Mouse (Mus musculus): ENCODE data around the gene Als2cr12.

The Als2cr12 gene

DNA sequence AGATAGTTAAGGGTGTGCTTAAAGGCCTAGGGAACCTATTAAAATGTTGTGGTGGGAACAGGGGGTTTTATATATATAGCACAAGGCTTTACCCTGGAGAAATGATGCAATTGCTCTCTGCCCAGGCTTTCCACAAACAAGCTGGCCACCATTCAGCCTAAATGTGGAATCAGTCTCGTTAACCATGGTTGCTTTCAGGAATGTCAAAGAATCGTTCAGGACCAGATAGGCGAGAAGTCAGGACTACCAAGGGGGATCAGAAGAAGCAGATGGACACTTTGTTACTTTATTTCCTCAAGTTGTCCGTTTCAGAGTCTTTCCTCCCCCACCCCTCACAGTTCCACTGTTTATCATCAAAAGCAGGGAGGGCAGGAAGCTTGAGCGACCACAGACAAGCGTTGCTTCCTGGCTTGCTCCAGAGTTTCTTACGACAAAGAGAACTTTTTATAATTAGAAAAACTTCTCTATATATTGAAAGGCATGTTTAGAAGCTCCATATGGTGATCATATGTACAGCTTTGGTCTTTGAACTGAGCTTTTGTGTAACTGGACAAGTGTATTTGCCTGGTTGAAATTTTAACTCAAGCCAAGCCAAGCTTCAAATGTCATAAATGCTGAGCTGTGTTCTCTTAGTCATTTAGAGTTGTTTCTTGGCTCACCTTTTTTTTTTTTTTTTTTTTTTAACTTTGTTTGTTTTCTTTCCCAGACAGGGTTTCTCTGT is 20.5 kb upstream of the Als2cr12 start:
- H3K9me3 ChIP-seq (ENCODE audit: low read length), result peaks cover 4% of the 10 kb centered on the region; the same call in 1 of the 2 replicates
- peaks cover 19% of the 10 kb centered on the region for H3K4me1 ChIP-seq (replicated peaks; ENCODE audit: low read depth, low read length)
- peaks cover 28% of the 10 kb centered on the region for H3K36me3 ChIP-seq (ENCODE audit: insufficient read depth, low read length)
- no peaks in the 10 kb centered on the region for H3K27me3 ChIP-seq (ENCODE audit: insufficient read depth, low read length)
- no peak overlapping the region for H3K4me3 ChIP-seq (replicated peaks; ENCODE audit: low read length)
- no peak for TF ChIP-seq POU5F1 (IDR thresholded peaks at IDR 0.05; ENCODE audit: borderline replicate concordance, low read length)
- no peak for TF ChIP-seq NANOG (IDR thresholded peaks at IDR 0.05; ENCODE audit: borderline replicate concordance, low read length)
- no peak for TF ChIP-seq CTCF (conservative IDR thresholded peaks at IDR 0.05; ENCODE audit: low read length)

DNA sequence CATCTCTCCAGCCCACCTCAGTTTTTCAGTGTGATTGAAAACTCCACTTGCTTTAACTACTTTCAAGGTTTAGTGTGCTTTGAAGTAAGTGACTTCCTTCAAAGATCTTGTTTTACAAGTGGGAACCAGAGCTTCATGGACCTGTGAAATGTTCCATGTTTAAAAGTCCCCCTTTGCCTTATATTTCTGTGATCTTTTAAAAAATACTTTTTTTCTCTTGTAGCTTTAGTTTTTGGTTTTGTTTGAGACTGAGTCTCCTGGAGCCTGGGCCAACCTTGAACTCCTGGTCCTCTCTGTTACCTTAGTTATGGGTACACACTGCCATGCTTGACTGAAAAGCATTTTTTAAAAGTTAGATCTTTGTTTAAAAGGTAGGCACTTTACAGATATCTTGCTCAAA is 19.7 kb upstream of the Als2cr12 start:
- Histone ChIP-seq H3K4me3 (replicated peaks; ENCODE audit: low read length) (no peak overlapping the region), H3K9me3 (ENCODE audit: low read length) (peaks cover 4% of the 10 kb centered on the region; the same call in 1 of the 2 replicates)
- TF ChIP-seq POU5F1 (IDR thresholded peaks at IDR 0.05; ENCODE audit: borderline replicate concordance, low read length) (no peak), CTCF (conservative IDR thresholded peaks at IDR 0.05; ENCODE audit: low read length) (no peak), NANOG (IDR thresholded peaks at IDR 0.05; ENCODE audit: borderline replicate concordance, low read length) (no peak)

DNA sequence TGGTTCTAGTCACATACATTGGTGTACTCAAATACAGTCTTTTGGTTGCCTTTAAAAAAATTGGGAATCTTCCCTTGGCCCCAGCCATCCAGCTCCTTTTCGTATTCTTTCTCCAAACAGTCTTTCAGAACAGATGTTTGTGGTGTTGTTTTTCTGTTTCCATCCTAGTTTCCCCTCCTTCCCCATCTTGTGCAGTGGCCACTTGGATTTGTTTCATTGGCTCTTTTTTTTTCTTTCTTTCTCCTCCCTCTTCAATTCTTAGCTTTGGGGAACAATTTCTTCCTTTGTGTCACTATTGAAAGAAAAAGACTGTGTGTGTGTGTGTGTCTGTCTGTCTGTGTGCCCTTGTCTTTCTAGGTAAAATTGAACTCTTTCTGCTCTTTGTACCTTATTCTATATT is 18.6 kb upstream of the Als2cr12 start:
- Histone ChIP-seq H3K9me3 (ENCODE audit: low read length) (peaks cover 4% of the 10 kb centered on the region; the same call in 1 of the 2 replicates), H3K27me3 (ENCODE audit: insufficient read depth, low read length) (no peaks in the 10 kb centered on the region), H3K36me3 (ENCODE audit: insufficient read depth, low read length) (peaks cover 25% of the 10 kb centered on the region), H3K4me3 (replicated peaks; ENCODE audit: low read length) (no peak overlapping the region), H3K4me1 (replicated peaks; ENCODE audit: low read depth, low read length) (peaks cover 26% of the 10 kb centered on the region)
- TF ChIP-seq POU5F1 (IDR thresholded peaks at IDR 0.05; ENCODE audit: borderline replicate concordance, low read length) (no peak), NANOG (IDR thresholded peaks at IDR 0.05; ENCODE audit: borderline replicate concordance, low read length) (no peak), CTCF (conservative IDR thresholded peaks at IDR 0.05; ENCODE audit: low read length) (no peak)

More for the DNA sequence above, 19.7 kb upstream of the Als2cr12 start:
- Histone ChIP-seq H3K36me3 (ENCODE audit: insufficient read depth, low read length) (peaks cover 28% of the 10 kb centered on the region), H3K4me1 (replicated peaks; ENCODE audit: low read depth, low read length) (peaks cover 25% of the 10 kb centered on the region), H3K27me3 (ENCODE audit: insufficient read depth, low read length) (no peaks in the 10 kb centered on the region)

DNA sequence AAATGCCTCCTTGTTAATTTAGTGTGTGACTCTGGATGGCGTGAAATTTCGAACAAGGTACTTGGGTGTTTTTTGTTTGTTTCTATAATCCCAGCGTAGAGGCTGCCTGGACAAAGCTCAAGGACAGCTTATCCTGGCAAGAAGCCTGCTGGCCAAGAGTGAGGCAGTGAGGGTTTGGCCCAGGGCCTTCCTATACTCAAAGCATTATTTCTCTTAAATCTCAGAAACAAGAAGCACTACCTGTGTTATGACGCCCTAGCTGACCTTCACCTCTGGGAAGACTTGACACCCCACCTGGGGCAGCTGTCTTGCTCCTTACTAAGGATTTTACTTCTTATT is 18.1 kb upstream of the Als2cr12 start:
- H3K4me1 ChIP-seq (replicated peaks; ENCODE audit: low read depth, low read length), result peaks cover 26% of the 10 kb centered on the region
- peak overlapping the region; percentile 79 for H3K4me3 ChIP-seq (replicated peaks; ENCODE audit: low read length)
- no peaks in the 10 kb centered on the region for H3K27me3 ChIP-seq (ENCODE audit: insufficient read depth, low read length)
- H3K36me3 ChIP-seq (ENCODE audit: insufficient read depth, low read length), result peaks cover 21% of the 10 kb centered on the region
- TF ChIP-seq POU5F1 (IDR thresholded peaks at IDR 0.05; ENCODE audit: borderline replicate concordance, low read length) (no peak), CTCF (conservative IDR thresholded peaks at IDR 0.05; ENCODE audit: low read length) (no peak), NANOG (IDR thresholded peaks at IDR 0.05; ENCODE audit: borderline replicate concordance, low read length) (no peak)
- H3K9me3 ChIP-seq (ENCODE audit: low read length), result peaks cover 5% of the 10 kb centered on the region; the same call in 1 of the 2 replicates

DNA sequence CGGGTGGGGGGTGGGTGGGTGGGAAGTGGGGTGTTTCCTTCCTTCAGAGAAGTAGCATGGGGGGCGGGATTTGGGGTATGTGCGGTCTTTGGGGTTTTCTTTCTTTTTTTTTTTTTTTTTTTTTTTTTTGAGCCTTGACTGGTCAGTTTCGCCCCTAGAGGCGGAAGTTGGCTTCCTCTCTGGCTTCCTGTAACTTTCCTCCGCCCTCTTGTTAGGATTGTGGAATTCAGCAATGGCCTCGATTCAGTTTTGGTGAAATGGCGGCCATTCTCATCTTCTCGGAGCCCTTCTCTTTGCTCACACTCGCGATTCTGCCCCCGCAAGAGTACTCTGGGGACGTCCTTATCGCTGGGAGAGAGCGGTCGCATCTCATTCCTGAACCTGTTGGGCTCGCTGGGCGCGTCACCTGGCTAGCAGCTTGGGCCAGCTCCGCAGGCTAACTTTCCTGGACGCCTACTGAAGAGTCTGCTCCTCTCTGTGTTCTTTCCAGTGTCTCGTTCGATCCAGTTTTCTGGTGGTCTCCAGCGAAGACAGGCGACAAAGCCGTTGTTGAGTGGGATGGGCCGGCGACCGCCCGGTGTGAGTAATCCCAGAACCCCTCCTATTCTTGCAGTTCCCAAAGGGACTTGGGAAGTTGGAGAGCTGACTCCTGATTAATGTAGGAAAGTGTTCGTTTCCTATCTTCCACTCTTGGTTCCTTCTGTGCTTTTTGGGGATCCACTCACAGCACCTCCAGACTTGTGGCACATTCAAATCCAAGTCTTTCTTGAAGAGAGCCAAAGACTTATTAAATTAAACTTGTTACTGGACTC is 17.5 kb upstream of the Als2cr12 start:
- no peak for TF ChIP-seq NANOG (IDR thresholded peaks at IDR 0.05; ENCODE audit: borderline replicate concordance, low read length)
- TF ChIP-seq POU5F1 (IDR thresholded peaks at IDR 0.05; ENCODE audit: borderline replicate concordance, low read length), result no peak
- H3K4me3 ChIP-seq (replicated peaks; ENCODE audit: low read length), result peak overlapping the region; percentile 79
- peaks cover 21% of the 10 kb centered on the region for H3K36me3 ChIP-seq (ENCODE audit: insufficient read depth, low read length)

DNA sequence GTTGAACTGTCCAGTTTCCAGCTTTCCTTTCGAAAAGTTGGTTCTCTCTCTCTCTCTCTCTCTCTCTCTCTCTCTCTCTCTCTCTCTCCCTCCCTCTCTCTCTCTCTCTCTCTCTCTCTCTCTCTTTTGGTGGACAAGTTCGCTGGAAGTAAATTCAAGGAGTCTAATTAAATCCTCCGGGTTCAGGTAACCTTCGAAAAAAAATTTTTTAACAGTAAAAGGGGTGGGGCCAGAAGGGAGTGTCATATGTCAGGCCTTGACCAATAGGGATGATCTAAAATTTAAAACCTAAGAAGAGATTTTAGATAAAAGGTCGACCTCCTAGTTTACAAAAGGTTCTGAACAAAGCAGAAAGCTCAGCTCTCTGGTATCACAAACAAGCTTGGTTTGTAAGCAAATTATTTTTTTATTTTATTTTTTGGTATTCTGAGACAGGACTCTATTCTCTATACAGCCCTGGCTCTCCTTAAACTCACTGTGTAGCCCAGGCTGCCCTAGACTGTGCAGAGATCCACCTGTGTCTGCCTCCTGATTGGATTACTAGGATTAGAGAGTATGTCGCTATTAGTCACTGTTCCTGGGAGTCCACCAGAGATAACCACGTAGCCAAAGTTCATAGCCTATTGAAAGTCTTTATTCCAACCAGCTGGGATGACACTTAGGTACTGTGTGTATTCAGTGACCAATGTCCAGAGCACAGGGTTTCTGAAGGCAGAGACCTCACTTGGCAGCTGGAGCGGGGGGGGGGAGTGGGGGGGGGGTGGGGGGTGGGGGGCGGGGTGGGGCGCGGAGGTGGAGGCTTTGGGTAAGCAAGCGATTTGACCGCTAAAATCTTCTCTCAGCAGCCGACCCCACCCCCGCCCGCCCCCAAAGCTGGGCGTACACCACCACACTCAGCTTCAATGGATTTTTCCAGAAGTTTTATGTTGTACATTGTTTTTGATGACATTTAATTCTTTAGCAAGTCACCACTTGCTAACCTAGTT is 16.6 kb upstream of the Als2cr12 start:
- peaks cover 26% of the 10 kb centered on the region for H3K4me1 ChIP-seq (replicated peaks; ENCODE audit: low read depth, low read length)
- peaks cover 15% of the 10 kb centered on the region for H3K9me3 ChIP-seq (ENCODE audit: low read length)
- H3K4me3 ChIP-seq (replicated peaks; ENCODE audit: low read length), result peak overlapping the region; percentile 80
- no peaks in the 10 kb centered on the region for H3K27me3 ChIP-seq (ENCODE audit: insufficient read depth, low read length)
- TF ChIP-seq CTCF (conservative IDR thresholded peaks at IDR 0.05; ENCODE audit: low read length) (no peak), NANOG (IDR thresholded peaks at IDR 0.05; ENCODE audit: borderline replicate concordance, low read length) (no peak), POU5F1 (IDR thresholded peaks at IDR 0.05; ENCODE audit: borderline replicate concordance, low read length) (no peak)
- H3K36me3 ChIP-seq (ENCODE audit: insufficient read depth, low read length), result peaks cover 21% of the 10 kb centered on the region

More for the DNA sequence above, 17.5 kb upstream of the Als2cr12 start:
- Histone ChIP-seq H3K9me3 (ENCODE audit: low read length) (peaks cover 10% of the 10 kb centered on the region), H3K27me3 (ENCODE audit: insufficient read depth, low read length) (no peaks in the 10 kb centered on the region), H3K4me1 (replicated peaks; ENCODE audit: low read depth, low read length) (peaks cover 26% of the 10 kb centered on the region)

DNA sequence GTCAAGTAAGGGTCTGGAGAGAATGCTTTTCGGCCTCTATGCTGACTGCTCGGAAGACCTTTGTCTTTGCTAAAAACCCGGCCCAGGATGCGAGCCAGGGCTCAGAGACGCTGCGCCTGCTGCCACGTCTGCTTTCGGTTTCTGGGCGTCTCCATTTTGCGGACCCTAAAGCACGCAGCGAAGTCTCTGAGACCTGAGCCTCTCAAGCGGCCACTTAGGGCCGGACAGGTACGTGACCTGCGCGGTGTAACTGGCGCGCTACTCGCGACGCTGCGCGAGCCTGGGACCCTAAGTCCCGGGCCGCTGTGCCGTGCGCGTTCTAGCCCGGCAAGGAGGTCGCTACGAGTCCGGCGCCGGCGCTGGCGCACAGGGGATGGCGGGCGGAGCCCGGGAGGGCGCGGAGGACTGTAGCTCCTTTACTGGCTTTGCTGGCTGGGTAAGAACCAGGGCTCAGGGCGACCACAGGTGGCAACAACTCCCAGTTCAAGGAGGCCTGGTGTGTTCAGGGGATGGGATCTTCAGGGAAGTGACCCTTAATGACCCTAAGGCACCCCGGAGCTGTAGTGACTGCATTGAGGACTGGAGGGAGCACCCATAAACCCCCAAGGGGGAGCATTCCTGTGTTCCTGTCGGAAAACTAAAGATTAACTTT is 15.7 kb upstream of the Als2cr12 start, which contains the start of gene Cflar:
TSS of gene Cflar (plus strand) at position 144 of the 652 bp plus-strand sequence.
- Histone ChIP-seq H3K9me3 (ENCODE audit: low read length) (peaks cover 21% of the 10 kb centered on the region), H3K36me3 (ENCODE audit: insufficient read depth, low read length) (peaks cover 17% of the 10 kb centered on the region), H3K4me3 (replicated peaks; ENCODE audit: low read length) (peak within 1 kb of the TSS; percentile 80), H3K4me1 (replicated peaks; ENCODE audit: low read depth, low read length) (peaks cover 26% of the 10 kb centered on the region), H3K27me3 (ENCODE audit: insufficient read depth, low read length) (no peaks in the 10 kb centered on the region)
- TF ChIP-seq CTCF (conservative IDR thresholded peaks at IDR 0.05; ENCODE audit: low read length) (no peak), POU5F1 (IDR thresholded peaks at IDR 0.05; ENCODE audit: borderline replicate concordance, low read length) (no peak), NANOG (IDR thresholded peaks at IDR 0.05; ENCODE audit: borderline replicate concordance, low read length) (no peak)
